Mouse (Mus musculus): ENCODE data around the gene Zfp3.

Gene Zfp3

DNA sequence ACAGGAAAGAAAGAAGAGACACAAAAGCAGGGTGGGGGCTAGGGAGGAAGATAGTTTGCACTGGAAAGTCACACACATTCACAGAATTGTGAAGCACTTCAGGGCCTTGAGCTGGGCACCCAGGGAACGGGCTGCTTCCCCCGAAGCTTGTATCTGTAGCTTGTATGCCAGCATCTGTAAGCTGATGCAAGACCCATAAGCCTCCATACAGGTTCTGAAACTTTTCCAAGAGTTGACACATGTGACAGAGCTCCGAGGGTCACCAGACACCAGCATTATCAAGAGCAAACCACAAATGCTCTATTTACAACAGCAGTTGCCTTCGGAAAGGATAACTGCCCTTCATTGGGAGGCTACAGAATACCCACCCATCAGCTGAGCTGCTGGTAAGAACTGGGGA is 43.6 kb downstream of the Zfp3 start:
- DNase-seq (ENCODE audit: low spot score in 2 of 2): no peak

DNA sequence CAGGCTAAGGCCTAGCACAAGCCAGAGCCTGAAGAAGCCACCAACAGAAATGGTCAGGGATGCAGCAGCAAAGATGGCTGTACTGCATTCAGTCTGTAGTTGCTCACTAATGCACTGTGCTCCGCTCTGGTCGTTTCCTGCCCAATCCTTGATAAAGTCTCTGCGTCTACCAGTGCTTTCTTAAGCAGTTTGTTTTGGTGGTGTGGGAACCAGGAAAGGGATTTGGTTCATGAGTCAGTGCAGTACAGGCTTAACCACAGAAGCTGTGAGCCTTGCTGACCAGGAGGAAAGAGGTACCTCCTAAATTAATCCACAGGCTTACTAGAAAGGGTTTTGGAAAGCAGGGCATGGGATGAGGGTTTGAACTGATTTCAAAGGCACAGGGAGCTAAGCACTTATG is 44.1 kb downstream of the Zfp3 start:
- no peak for DNase-seq (ENCODE audit: low spot score in 2 of 2)

DNA sequence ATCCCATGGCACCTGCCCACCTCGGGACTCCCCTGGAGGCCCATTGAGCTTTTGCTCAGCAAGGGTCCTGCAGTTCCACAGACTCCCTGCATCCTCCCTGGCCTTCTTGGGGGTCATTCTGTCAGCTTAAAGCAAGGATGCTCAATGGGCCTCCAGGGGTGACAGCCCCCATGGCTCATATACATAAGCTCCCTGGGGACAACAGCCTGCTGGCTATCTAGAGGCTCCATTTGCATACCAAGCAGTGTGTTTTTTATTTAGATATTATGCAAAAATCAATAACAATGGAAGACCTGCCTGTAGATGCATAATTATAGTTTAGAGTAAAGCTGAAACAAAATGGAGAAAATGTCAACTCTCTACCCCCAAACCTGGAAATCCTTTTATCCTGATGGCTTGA is 45.0 kb downstream of the Zfp3 start:
- no peak for DNase-seq (ENCODE audit: low spot score in 2 of 2)

DNA sequence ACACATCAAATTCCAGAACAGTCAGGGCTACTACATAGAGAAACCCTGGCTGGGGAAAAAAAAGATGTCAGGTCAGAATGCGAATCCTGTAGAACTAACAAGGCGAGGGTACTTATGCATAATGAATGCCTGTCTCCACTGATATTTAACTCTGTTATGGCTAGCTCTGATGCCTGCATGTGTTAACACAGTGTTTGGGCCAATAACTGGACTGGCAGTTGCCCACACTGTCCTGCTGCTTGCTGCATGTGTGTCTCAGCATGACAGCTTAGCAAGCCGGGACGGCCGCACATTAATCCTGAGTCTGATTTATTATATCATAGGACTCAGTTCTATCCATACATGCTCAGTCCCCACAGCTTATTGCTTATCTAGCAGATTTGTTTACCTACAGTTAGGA is 47.0 kb downstream of the Zfp3 start:
- no peak for DNase-seq (ENCODE audit: low spot score in 2 of 2)

DNA sequence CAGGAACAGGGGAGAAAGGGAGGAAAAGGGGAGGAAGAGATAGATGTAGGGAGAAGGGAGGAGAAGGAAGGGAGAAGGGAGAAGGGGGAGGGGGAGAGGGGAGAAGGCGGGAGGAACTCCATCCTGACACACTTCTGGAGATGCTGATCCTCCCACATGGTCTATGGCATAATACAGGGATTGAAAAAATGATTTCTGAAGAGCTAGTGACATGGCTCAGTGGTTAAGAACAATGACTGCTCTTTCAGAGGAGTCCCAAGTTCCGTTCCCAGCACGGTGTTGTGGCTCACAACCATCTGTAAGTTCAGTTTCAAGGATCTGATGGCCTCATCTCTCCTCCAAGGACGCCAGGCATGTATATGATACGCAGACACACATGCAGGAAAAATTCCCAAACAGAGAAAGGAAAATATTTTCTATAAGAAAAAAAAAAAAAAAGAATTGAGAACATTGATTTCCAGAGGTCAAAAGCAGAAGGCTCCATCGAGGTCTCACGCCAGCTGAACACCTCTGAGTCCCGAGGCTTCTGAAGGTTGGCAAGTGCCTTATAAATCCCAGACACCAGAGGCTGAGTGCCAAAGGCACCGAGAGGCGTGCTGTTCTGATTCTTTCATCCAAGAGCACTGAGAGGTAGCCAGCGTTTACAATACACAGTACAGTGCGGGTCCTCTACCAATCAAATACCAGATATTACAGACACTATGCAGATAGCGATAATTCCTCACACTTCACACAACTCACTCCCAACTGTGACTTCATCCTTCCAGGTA is 47.6 kb downstream of the Zfp3 start:
- DNase-seq (ENCODE audit: low spot score in 2 of 2): no peak

DNA sequence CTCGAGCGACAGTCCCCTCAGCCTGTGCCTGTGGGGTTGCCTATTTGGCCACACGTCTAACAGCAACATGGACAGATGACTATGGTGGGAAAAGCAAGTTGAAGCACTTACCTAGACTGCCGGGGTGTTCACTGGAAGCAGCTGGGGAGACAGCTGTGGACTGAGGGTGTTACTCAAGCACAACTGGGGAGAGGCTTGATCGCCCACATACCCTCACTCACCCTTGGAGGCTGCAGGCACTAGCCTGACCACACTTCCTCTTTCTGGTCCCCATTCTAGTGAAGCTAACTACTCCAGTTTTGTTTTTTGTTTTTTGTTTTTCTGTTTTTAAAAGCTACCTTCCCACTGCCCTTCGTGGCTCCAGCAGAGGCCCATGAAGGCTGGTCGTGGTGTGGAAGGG is 48.4 kb downstream of the Zfp3 start, which contains the start of gene Scimp:
Gene Scimp (minus strand): TSS at position 222 of the 400 bp plus-strand sequence.
- no peak for DNase-seq (ENCODE audit: low spot score in 2 of 2)

DNA sequence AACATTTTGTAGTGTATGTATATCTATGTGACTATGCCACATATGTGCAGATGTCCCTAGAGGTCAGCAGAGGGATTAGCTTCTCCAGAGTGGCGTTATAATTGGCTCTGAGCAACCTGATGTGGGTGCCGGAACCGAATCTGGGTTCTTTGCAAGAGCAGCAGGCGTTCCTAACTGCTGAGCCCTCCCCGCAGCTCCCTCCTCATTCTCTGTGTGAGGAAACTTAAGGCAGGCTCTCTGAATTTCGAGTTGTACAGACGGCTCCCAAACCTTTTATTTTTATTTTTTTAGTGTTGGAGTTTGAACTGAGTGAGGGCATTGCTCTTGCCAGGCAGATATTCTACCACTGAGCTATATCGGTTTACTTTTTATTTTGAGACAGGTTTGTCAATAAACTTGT is 51.1 kb downstream of the Zfp3 start:
- DNase-seq (ENCODE audit: low spot score in 2 of 2): no peak

DNA sequence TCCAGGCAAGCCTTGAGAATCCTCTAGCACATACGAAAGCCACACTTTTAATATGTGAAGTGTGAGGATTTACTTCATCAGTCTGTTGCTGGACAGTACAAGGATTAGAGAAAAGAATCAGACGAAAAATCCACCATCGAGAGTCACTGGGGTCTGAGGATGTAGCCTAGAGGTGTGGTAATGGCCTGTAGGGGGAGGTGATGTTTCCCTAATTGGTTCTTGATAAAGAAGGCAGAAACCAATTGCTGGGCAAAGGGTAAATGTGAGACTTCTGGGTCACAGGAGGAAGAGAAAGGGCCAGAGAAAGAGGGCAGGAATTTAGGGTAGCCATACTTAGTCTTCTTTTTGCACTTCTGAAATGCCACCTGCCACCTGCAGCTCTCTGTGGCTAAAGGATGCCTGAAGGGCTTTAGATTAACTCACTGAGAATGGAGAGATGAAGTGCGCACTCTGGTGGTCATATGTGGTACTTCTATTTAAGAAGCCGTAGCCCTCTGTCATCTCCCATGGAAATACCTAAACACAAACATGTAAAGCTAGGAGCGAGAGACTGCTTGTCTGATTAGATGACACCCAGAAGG is 51.6 kb downstream of the Zfp3 start:
- DNase-seq (ENCODE audit: low spot score in 2 of 2): peak; percentile 29 to 31

DNA sequence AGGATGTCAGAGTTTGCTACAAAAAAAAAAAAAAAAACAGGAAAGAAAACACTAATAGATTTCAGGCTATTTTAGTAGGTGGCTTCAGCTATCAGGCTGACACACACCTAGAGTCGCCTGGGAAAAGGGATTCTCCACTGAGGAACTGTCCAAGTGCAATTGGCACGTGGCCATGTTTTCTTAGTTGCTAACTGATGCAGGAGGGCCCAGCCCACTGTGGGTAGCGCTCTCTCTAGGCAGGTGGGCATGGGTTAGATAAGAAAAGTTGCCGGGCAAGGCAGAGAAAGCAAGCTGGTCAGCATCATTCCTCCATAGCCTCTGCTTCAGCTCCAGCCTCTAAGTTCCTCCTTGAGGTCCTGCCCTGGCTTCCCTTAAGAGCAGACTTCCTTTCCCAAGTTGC is 52.8 kb downstream of the Zfp3 start:
- DNase-seq (ENCODE audit: low spot score in 2 of 2): no peak

DNA sequence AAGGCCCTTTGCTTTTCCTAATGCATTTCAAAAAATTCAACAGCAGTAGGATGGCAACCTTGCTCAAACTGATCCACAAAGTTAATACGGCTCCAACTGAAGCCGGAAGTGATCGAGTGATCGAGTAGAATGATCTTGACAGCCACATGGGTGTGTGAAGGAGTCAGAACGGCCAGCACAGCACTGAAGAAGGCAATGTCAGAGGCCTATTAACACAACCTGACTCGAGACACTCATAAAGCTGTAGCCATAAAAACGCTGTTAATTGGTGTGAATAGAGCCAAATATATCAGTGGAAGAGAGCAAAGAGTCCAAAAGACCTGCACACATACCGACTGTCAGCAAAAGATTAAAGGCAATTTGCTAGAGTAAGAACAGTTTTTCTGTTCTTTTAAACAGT is 56.1 kb downstream of the Zfp3 start:
- DNase-seq (ENCODE audit: low spot score in 2 of 2): no peak

DNA sequence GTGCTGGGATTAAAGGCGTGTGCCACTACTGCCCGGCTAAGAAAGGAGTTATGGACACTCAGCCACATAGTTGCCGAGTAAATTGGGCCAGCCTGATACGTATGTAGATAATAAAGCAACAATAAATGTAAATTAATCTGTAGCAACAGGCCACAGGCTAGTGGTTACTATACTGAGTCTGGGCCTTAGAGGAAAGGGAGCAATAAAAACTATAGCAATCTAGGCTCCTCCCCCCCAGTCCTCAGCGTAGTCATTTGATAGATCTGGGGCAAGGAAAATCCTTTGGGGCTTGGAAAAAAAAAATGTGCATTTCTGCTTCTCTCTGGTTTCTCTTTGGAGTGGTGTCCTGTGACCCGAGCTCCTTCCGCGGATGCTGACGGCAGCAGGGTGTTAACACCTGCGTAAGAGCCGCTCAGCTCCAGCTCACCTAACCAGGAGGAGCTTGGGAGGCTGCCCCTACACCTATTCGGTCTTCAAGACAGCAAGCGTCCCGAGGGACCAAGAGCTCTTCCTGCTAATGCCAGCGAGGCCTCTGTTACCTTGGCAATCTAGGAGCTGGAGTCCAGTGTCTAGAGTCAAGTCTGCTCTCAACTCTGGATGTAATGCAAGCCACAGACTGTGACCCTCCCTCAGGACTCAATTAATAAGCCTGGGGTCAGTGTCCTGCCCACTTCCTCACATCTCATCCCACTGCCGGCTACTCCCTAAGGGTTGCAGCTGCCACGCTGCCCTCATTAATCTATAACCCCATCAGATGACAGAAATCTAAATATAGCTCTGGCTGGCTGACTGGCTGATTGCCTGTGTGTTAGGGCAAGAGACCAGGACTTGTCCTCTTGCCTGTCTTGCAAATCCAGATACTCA is 58.0 kb downstream of the Zfp3 start:
- DNase-seq (ENCODE audit: low spot score in 2 of 2): peak in 1 of 2 experiments; percentile 52

Measured in urinary bladder, postnatal 36 days (tissue).